Mouse (Mus musculus) layer of hippocampus, adult 2 months (tissue): Measurements from ENCODE around the gene Ak9. TPM values are rescaled to one million over a fixed set of nuclear protein-coding genes. Genes with fewer than 3 reads are reported as not detected.

Experiments
- DNase-seq, 2 experiments: peaks; one replicate each; pipeline ENCODE4 v3.0.0; 2022; ENCODE audit warnings: low spot score in 2 of 2
- H3K27ac ChIP-seq: fragments of 200-600 bp; 2 replicates; pipeline ENCODE4 v1.8.1; 2022
- H3K4me3 ChIP-seq: fragments of 200-600 bp; 2 replicates; pipeline ENCODE4 v1.8.1; 2022; ENCODE audit warnings: mild to moderate bottlenecking
- CTCF ChIP-seq: fragments of 200-600 bp; conservative IDR thresholded peaks from 2 replicates; pipeline ENCODE4 v1.8.1; 2022; ENCODE audit warnings: antibody characterized with exemption, mild to moderate bottlenecking, moderate library complexity
- total RNA-seq, 2 experiments: library from RNA; stranded (reverse); gene quantifications; 2 replicates each; pipeline ENCODE4 v1.2.3; 2021

Gene Ak9
- total RNA-seq, 2 experiments from 2014 or later: 0.12 to 0.20 TPM

DNA sequence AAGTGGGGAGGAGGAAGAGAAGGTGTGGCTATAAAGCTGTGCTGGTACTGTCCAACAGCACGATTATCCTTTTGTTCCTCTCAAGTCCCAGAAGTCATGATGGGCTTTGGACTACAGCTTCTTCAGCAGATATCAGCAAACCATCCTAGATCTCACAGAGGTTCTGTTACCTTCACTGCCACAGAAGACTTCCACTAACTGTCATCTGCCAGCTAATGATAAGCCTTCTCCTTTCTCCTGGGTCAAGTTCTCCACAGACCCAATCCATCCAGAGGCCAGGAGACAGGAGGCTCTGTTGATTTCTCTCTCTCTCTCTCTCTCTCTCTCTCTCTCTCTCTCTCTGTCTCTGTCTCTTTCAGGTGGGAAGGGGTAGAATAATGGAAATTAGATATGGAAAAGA, 144.4 kb downstream of the Ak9 start:
- no peak overlapping the region for H3K27ac ChIP-seq
- no peak for TF ChIP-seq CTCF
- DNase-seq: no peak
- H3K4me3 ChIP-seq: no peak overlapping the region

- TF ChIP-seq CTCF: no peak
- H3K27ac ChIP-seq: peak overlapping the region; percentile 93
- H3K4me3 ChIP-seq: peak overlapping the region; percentile 84
- DNase-seq: peak; percentile 21 to 30
Observed at GRCm38 (mm10) chr10:41449684-41450083, 145.9 kb downstream of the Ak9 start.

DNA sequence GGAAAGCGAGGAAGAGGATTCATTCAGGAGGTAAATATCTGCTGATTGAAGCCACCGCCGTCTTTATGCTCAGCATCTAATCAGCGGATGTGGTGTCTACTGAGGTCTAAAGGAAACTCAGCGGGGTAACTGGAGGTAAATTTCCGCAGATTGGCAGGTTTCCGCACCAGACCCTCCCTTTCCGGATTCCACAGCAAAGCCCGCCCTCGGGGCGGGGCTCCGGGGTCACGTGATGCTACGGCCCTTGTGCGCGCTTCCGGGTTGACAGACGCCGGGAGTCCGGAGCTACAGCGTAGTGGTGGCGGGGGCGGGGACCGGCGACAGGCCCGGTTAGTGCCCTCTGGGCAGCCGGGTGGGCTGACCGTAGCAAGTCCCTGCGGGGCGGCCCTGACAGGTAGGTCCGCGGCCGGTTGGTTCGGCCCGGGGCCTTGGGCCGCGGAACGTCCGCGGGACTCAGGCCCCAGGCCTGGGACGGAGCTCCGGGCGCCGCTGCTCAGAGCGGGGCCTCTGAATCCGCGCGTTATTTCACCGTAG, 146.4 kb downstream of the Ak9 start, which contains the start of gene Zbtb24:
TSS of gene Zbtb24 (plus strand) at position 247 of the 534 bp plus-strand sequence.
- Histone ChIP-seq H3K4me3 (peak within 1 kb of the TSS; percentile 84), H3K27ac (peak within 1 kb of the TSS; percentile 93)
- DNase-seq: peak; percentile 94 to 95
- no peak for TF ChIP-seq CTCF

- no peak for DNase-seq
- Histone ChIP-seq H3K27ac (peak overlapping the region; percentile 93), H3K4me3 (peak overlapping the region; percentile 84)
- no peak for TF ChIP-seq CTCF
Observed at GRCm38 (mm10) chr10:41450780-41451522, 147.2 kb downstream of the Ak9 start.

DNA sequence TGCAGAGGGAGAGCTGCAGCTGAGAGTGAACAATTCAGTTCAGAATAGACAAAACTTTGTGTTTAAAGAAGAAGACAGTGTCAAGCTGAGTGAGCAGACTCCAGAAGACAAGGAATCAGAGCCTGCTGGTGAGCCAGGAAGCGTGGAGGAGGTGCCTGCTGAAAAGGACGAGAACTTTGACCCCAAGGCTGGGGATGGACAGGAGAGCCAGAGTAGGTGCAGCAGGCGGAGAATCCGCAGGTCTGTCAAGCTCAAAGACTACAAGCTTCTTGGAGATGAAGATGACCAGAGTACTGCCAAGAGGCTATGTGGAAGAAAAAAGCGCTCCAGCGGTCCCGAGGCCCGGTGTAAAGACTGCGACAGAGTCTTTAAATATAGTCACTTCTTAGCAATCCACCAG, 147.9 kb downstream of the Ak9 start:
- H3K4me3 ChIP-seq: no peak overlapping the region

GRCm38 (mm10) chr10:41452791-41453190, 149.0 kb downstream of the Ak9 start:
- H3K27ac ChIP-seq: no peak overlapping the region
- H3K4me3 ChIP-seq: no peak overlapping the region
- no peak for DNase-seq
- TF ChIP-seq CTCF: no peak

More for the DNA sequence above, 147.9 kb downstream of the Ak9 start:
- DNase-seq: no peak
- no peak for TF ChIP-seq CTCF
- no peak overlapping the region for H3K27ac ChIP-seq

DNA sequence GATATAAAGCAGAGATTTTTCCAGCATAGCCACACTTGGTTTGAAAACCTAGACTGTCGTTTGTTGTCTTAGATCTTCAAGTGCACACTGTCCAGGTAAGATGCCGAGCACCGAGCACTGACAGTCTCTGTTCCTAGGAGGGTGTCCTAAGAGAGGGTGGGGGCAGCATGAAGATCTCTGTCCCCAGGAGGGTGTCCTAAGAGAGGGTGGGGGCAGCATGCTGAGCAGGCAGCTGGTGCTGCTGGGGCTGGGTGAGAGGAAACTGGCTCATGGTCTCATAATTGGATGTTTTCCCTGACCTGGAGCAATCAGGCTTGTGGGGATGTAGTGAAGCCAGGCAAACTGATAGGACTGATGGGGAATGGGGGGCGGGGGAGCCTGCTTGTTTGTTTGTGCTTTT, 156.2 kb downstream of the Ak9 start:
- no peak for TF ChIP-seq CTCF
- Histone ChIP-seq H3K4me3 (no peak overlapping the region), H3K27ac (no peak overlapping the region)
- DNase-seq: no peak

DNA sequence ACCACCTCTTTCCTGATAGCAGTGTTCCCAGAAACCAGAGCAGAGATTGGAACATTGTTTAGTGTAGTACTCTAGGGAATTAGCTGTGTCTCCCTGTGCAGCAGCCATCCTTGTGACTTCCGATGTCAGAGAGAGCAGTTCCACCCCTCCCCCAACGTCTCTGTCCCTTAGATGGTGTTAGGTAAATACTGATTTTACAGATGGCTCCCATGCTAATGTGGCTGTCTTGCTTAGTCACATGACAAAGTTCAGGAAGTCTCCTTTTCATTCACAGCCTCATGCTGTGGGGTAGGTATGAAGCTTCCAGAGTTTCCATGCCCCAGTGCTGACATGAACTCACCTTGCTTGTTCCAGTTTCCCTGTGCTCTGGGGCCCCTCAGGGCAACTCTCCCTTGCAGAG, 156.7 kb downstream of the Ak9 start:
- H3K27ac ChIP-seq: no peak overlapping the region
- DNase-seq: no peak
- no peak overlapping the region for H3K4me3 ChIP-seq
- no peak for TF ChIP-seq CTCF

- TF ChIP-seq CTCF: no peak
- H3K27ac ChIP-seq: no peak overlapping the region
Observed at GRCm38 (mm10) chr10:41461057-41461722, 157.4 kb downstream of the Ak9 start.

GRCm38 (mm10) chr10:41464401-41464955, 160.7 kb downstream of the Ak9 start:
- Histone ChIP-seq H3K27ac (no peak overlapping the region; the same call in 1 of the 2 replicates), H3K4me3 (no peak overlapping the region)
- TF ChIP-seq CTCF: no peak
- no peak for DNase-seq

More at GRCm38 (mm10) chr10:41461057-41461722, 157.4 kb downstream of the Ak9 start:
- DNase-seq: no peak
- H3K4me3 ChIP-seq: no peak overlapping the region

GRCm38 (mm10) chr10:41467325-41467724, 163.5 kb downstream of the Ak9 start:
- no peak overlapping the region for H3K4me3 ChIP-seq
- no peak for DNase-seq
- H3K27ac ChIP-seq: no peak overlapping the region
- TF ChIP-seq CTCF: no peak

- no peak for TF ChIP-seq CTCF
- DNase-seq: no peak
Observed at GRCm38 (mm10) chr10:41470693-41471092, 166.9 kb downstream of the Ak9 start.

DNA sequence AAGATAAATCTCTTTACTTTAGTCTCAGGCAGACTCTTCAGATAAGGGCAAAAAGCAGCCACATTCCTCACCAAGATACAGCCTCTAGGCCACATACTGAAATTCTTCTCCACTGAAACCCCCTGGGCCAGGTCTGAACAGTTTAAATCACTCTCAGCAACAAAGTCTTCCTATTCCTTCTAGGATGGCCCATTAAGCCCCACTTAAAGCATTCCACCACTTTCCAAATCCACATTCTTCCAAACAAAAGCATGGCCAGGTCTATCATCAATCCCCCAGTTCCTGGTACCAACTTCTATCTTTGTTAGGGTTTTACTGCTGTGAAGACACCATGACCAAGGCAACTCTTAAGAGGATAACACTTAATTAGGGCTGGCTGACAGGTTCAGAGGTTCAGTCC, 168.8 kb downstream of the Ak9 start:
- DNase-seq: no peak
- Histone ChIP-seq H3K27ac (no peak overlapping the region), H3K4me3 (no peak overlapping the region)
- no peak for TF ChIP-seq CTCF

More at GRCm38 (mm10) chr10:41470693-41471092, 166.9 kb downstream of the Ak9 start:
- H3K4me3 ChIP-seq: no peak overlapping the region
- no peak overlapping the region for H3K27ac ChIP-seq
